In genomic region chr17:25796211-25796771, GRCm38 (mm10) we compare ENCODE assay signal across 8 mouse cellular contexts. TPM values are rescaled to one million over a fixed set of nuclear protein-coding genes. Genes with fewer than 3 reads are reported as not detected.
DNase-seq lines count a peak whose midpoint lies in the region; ATAC-seq and TF ChIP-seq lines count a peak whose summit lies in the region.

No protein-coding gene starts in this region.

- H3K9ac ChIP-seq in forebrain, postnatal 0 days, result peak overlapping the region; percentile 45; the same call in 1 of the 2 replicates
- H3K9ac ChIP-seq in intestine, embryonic 14.5 days (ENCODE audit: low read length), result peak overlapping the region; percentile 66

- H3K4me1 ChIP-seq in G1E (ENCODE audit: insufficient read depth, low read depth, low read length), result peaks cover 61% of the 10 kb centered on the region
- H3K4me1 ChIP-seq in forebrain, postnatal 0 days (ENCODE audit: insufficient read depth), result peaks cover 11% of the 10 kb centered on the region
- H3K4me1 ChIP-seq in intestine, embryonic 14.5 days (replicated peaks; ENCODE audit: control insufficient read depth, insufficient read depth, low read length), result peaks cover 29% of the 10 kb centered on the region

- ATAC-seq in G1E (ENCODE audit: extremely low read depth, insufficient number of reproducible peaks, low FRiP score, poor library complexity, severe bottlenecking), result no peak
- ATAC-seq in forebrain, postnatal 0 days, result no peak
- ATAC-seq in intestine, embryonic 14.5 days (replicated peaks; ENCODE audit: low FRiP score, low TSS enrichment, low read depth), result 0 out of 2 replicates have a peak, but pooled peaks have one; percentile 2

- H3K4me2 ChIP-seq in forebrain, postnatal 0 days (ENCODE audit: low read depth), result peak overlapping the region; percentile 64
- H3K4me2 ChIP-seq in intestine, embryonic 14.5 days (ENCODE audit: low read length), result peak overlapping the region; percentile 96

- H3K36me3 ChIP-seq in G1E (replicated peaks) (peaks cover 34% of the 10 kb centered on the region), macrophage (ENCODE audit: inconsistent target) (no peaks in the 10 kb centered on the region)
- no peaks in the 10 kb centered on the region for H3K36me3 ChIP-seq in forebrain, postnatal 0 days (ENCODE audit: insufficient read depth)
- H3K36me3 ChIP-seq in intestine, embryonic 14.5 days (ENCODE audit: control insufficient read depth, insufficient read depth, low read length), result no peaks in the 10 kb centered on the region

- H3K79me2 ChIP-seq in macrophage (ENCODE audit: inconsistent target), result peaks cover 7% of the 10 kb centered on the region; the same call in 1 of the 2 replicates

- H3K27ac ChIP-seq in forebrain, postnatal 0 days (ENCODE audit: low read depth, low read length), result peak overlapping the region; percentile 16; the same call in 1 of the 2 replicates
- peak overlapping the region; percentile 47; the same call in 1 of the 2 replicates for H3K27ac ChIP-seq in intestine, embryonic 14.5 days (ENCODE audit: low read depth)
- H3K27ac ChIP-seq in macrophage, result no peak overlapping the region

- H3K9me3 ChIP-seq in G1E (replicated peaks), result no peaks in the 10 kb centered on the region
- H3K9me3 ChIP-seq in forebrain, postnatal 0 days (ENCODE audit: low read length), result no peaks in the 10 kb centered on the region
- no peaks in the 10 kb centered on the region for H3K9me3 ChIP-seq in intestine, embryonic 14.5 days (ENCODE audit: control insufficient read depth, low read length)

- WGBS in forebrain, postnatal 0 days, result 3% methylated on average over 37 of the region's 37 CpGs
- WGBS in intestine, embryonic 14.5 days, result 2% methylated on average over 37 of the region's 37 CpGs
- 1% methylated on average over 37 of the region's 37 CpGs for WGBS in macrophage (ENCODE audit: missing documents)

- no peaks in the 10 kb centered on the region for H3K27me3 ChIP-seq in G1E (ENCODE audit: insufficient read depth, low read length)
- peaks cover 6% of the 10 kb centered on the region; the same call in 1 of the 2 replicates for H3K27me3 ChIP-seq in forebrain, postnatal 0 days (ENCODE audit: insufficient read depth, low read length)
- H3K27me3 ChIP-seq in intestine, embryonic 14.5 days (replicated peaks; ENCODE audit: control insufficient read depth, insufficient read depth, low read length), result no peaks in the 10 kb centered on the region; the same call in 1 of the 2 replicates

- peak; percentile 69 for DNase-seq in adrenal gland, adult 2 months
- no peak for DNase-seq in adrenal gland, adult 8-10 months
- peak; percentile 32 for DNase-seq in G1E (ENCODE audit: low spot score)
- DNase-seq in forebrain, postnatal 0 days, result no peak
- no peak for DNase-seq in intestine, embryonic 14.5 days (ENCODE audit: low spot score)
- DNase-seq in ovary, postnatal 36 days (ENCODE audit: low spot score), result no peak
- DNase-seq in right cerebral cortex, postnatal 14 days, result no peak

- no peak for TF ChIP-seq CTCF in G1E (IDR thresholded peaks at IDR 0.05; ENCODE audit: low read depth, low read length)
- no peak for TF ChIP-seq CTCF in forebrain, postnatal 0 days (IDR thresholded peaks at IDR 0.05; ENCODE audit: low read depth)

- H3K4me3 ChIP-seq in G1E (ENCODE audit: low read depth, low read length) (peak overlapping the region; percentile 89), macrophage (ENCODE audit: inconsistent target) (peak overlapping the region; percentile 53)
- peak overlapping the region; percentile 47 for H3K4me3 ChIP-seq in forebrain, postnatal 0 days (ENCODE audit: low read depth, low read length)
- peak overlapping the region; percentile 86 for H3K4me3 ChIP-seq in intestine, embryonic 14.5 days (ENCODE audit: low read depth, low read length)

RNA-seq across cellular contexts. Expression of gene Metrn, which starts 0.6 kb away (rescaled TPM):
- total RNA-seq in adrenal gland, adult 2 months (2021), result 10 to 100 TPM; 16.8 to 33.1 TPM
- polyA plus RNA-seq in adrenal gland, adult 2 months (2012; rRNA removed), result 121 and 176 TPM in 2 replicates
- total RNA-seq in adrenal gland, adult 8-10 months (2022), result 10 to 100 TPM; 31.4 to 45.8 (median 39.3) TPM
- total RNA-seq in G1E (2014; fragmentation: Nextera tagmentation) (15.3 and 19.7 TPM in 2 replicates), G1E (2017) (22.3 and 36.9 TPM in 2 replicates)
- polyA plus RNA-seq in G1E (2012) (129 and 172 TPM in 2 replicates), macrophage (2018) (3.0 to 22.9 TPM (median 8.0 TPM) in 3 replicates)
- total RNA-seq in forebrain, postnatal 0 days (2014; rRNA removed), result 136 and 148 TPM in 2 replicates
- polyA plus RNA-seq in forebrain, postnatal 0 days (2015; fragmentation: Nextera tagmentation; extraction: Ambion mirVana), result 56.9 and 59.3 TPM in 2 replicates
- 8.6 and 9.2 TPM in 2 replicates for polyA plus RNA-seq in intestine, embryonic 14.5 days (2014; fragmentation: Nextera tagmentation; extraction: Ambion mirVana)
- total RNA-seq in macrophage (2018; cell fraction: chromatin; rRNA removed), result 1 to 10 TPM in 19 of 26 experiments, under 1 TPM in 2, not detected in 5; 0.33 to 9.7 (median 2.0) TPM
- 1 to 10 TPM; 3.2 to 9.8 (median 6.6) TPM for total RNA-seq in macrophage (2018; cell fraction: cytosol; rRNA removed)
- total RNA-seq in macrophage (2018; cell fraction: nucleus; rRNA removed), result 10 to 100 TPM in 1 of 26 experiments, 1 to 10 TPM in 22, under 1 TPM in 3; 0.72 to 11.7 (median 3.0) TPM

RNA-seq across cellular contexts. Expression of gene AC134908.4, which starts 0.8 kb away (rescaled TPM):
- 1 to 10 TPM in 1 of 2 experiments, not detected in 1; 1.2 TPM for total RNA-seq in adrenal gland, adult 2 months (2021)
- 0.96 TPM in 1 of 2 replicates, not detected in the other for polyA plus RNA-seq in adrenal gland, adult 2 months (2012; rRNA removed)
- not detected for total RNA-seq in adrenal gland, adult 8-10 months (2022)
- total RNA-seq in G1E (2014; fragmentation: Nextera tagmentation) (not detected in 2 replicates), G1E (2017) (not detected in 2 replicates)
- polyA plus RNA-seq in G1E (2012) (not detected in 2 replicates), macrophage (2018) (not detected in 3 replicates)
- total RNA-seq in forebrain, postnatal 0 days (2014; rRNA removed), result 0.31 TPM in 1 of 2 replicates, not detected in the other
- polyA plus RNA-seq in forebrain, postnatal 0 days (2015; fragmentation: Nextera tagmentation; extraction: Ambion mirVana), result 1.1 TPM in 1 of 2 replicates, not detected in the other
- 0.34 TPM in 1 of 2 replicates, not detected in the other for polyA plus RNA-seq in intestine, embryonic 14.5 days (2014; fragmentation: Nextera tagmentation; extraction: Ambion mirVana)
- total RNA-seq in macrophage (2018; cell fraction: chromatin; rRNA removed), result not detected
- 1 to 10 TPM in 1 of 26 experiments, under 1 TPM in 5, not detected in 20; 0.25 to 1.0 (median 0.38) TPM for total RNA-seq in macrophage (2018; cell fraction: cytosol; rRNA removed)
- total RNA-seq in macrophage (2018; cell fraction: nucleus; rRNA removed), result not detected

RNA-seq across cellular contexts. Expression of gene Fam173a, which starts 3.6 kb away (rescaled TPM):
- 10 to 100 TPM; 52.0 to 81.1 TPM for total RNA-seq in adrenal gland, adult 2 months (2021)
- 125 and 146 TPM in 2 replicates for polyA plus RNA-seq in adrenal gland, adult 2 months (2012; rRNA removed)
- total RNA-seq in adrenal gland, adult 8-10 months (2022), result 100 to 1,000 TPM in 3 of 4 experiments, 10 to 100 TPM in 1; 91.1 to 131 (median 117) TPM
- 24.1 and 24.8 TPM in 2 replicates for total RNA-seq in G1E (2014; fragmentation: Nextera tagmentation)
- 45.1 and 50.5 TPM in 2 replicates for total RNA-seq in G1E (2017)
- 16.1 and 20.5 TPM in 2 replicates for polyA plus RNA-seq in G1E (2012)
- total RNA-seq in forebrain, postnatal 0 days (2014; rRNA removed), result 82.5 and 84.2 TPM in 2 replicates
- 76.0 and 78.3 TPM in 2 replicates for polyA plus RNA-seq in forebrain, postnatal 0 days (2015; fragmentation: Nextera tagmentation; extraction: Ambion mirVana)
- polyA plus RNA-seq in intestine, embryonic 14.5 days (2014; fragmentation: Nextera tagmentation; extraction: Ambion mirVana), result 93.5 and 93.8 TPM in 2 replicates
- total RNA-seq in macrophage (2018; cell fraction: chromatin; rRNA removed), result 10 to 100 TPM; 11.5 to 98.2 (median 46.9) TPM
- 10 to 100 TPM; 42.4 to 77.8 (median 59.4) TPM for total RNA-seq in macrophage (2018; cell fraction: cytosol; rRNA removed)
- total RNA-seq in macrophage (2018; cell fraction: nucleus; rRNA removed), result 100 to 1,000 TPM in 4 of 26 experiments, 10 to 100 TPM in 22; 25.8 to 117 (median 67.5) TPM
- 12.9 to 59.3 TPM (median 54.8 TPM) in 3 replicates for polyA plus RNA-seq in macrophage (2018)

RNA-seq across cellular contexts. Expression of gene Ccdc78, which starts 9.9 kb away (rescaled TPM):
- not detected for total RNA-seq in adrenal gland, adult 2 months (2021)
- 0.11 TPM in 2 replicates for polyA plus RNA-seq in adrenal gland, adult 2 months (2012; rRNA removed)
- under 1 TPM in 1 of 4 experiments, not detected in 3; 0.15 TPM for total RNA-seq in adrenal gland, adult 8-10 months (2022)
- total RNA-seq in G1E (2014; fragmentation: Nextera tagmentation), result not detected in 2 replicates
- total RNA-seq in G1E (2017), result 0.06 and 0.22 TPM in 2 replicates
- 0.05 TPM in 1 of 2 replicates, not detected in the other for polyA plus RNA-seq in G1E (2012)
- total RNA-seq in forebrain, postnatal 0 days (2014; rRNA removed), result 0.31 TPM in 1 of 2 replicates, not detected in the other
- 0.36 and 0.45 TPM in 2 replicates for polyA plus RNA-seq in forebrain, postnatal 0 days (2015; fragmentation: Nextera tagmentation; extraction: Ambion mirVana)
- polyA plus RNA-seq in intestine, embryonic 14.5 days (2014; fragmentation: Nextera tagmentation; extraction: Ambion mirVana), result 0.28 TPM in 2 replicates
- under 1 TPM in 6 of 26 experiments, not detected in 20; 0.43 to 0.69 (median 0.60) TPM for total RNA-seq in macrophage (2018; cell fraction: chromatin; rRNA removed)
- total RNA-seq in macrophage (2018; cell fraction: cytosol; rRNA removed), result under 1 TPM in 3 of 26 experiments, not detected in 23; 0.07 to 0.14 (median 0.12) TPM
- total RNA-seq in macrophage (2018; cell fraction: nucleus; rRNA removed), result under 1 TPM in 2 of 26 experiments, not detected in 24; 0.26 to 0.39 TPM
- not detected in 3 replicates for polyA plus RNA-seq in macrophage (2018)

RNA-seq across cellular contexts. Expression of gene Haghl, which starts 10.8 kb away (rescaled TPM):
- 10 to 100 TPM; 16.6 to 33.7 TPM for total RNA-seq in adrenal gland, adult 2 months (2021)
- polyA plus RNA-seq in adrenal gland, adult 2 months (2012; rRNA removed), result 67.2 and 70.8 TPM in 2 replicates
- total RNA-seq in adrenal gland, adult 8-10 months (2022), result 10 to 100 TPM; 21.4 to 67.2 (median 55.9) TPM
- total RNA-seq in G1E (2014; fragmentation: Nextera tagmentation), result 7.0 and 11.7 TPM in 2 replicates
- 15.5 and 17.1 TPM in 2 replicates for total RNA-seq in G1E (2017)
- 15.4 and 17.1 TPM in 2 replicates for polyA plus RNA-seq in G1E (2012)
- total RNA-seq in forebrain, postnatal 0 days (2014; rRNA removed), result 118 and 141 TPM in 2 replicates
- 139 and 154 TPM in 2 replicates for polyA plus RNA-seq in forebrain, postnatal 0 days (2015; fragmentation: Nextera tagmentation; extraction: Ambion mirVana)
- 57.2 and 67.8 TPM in 2 replicates for polyA plus RNA-seq in intestine, embryonic 14.5 days (2014; fragmentation: Nextera tagmentation; extraction: Ambion mirVana)
- 100 to 1,000 TPM in 1 of 26 experiments, 10 to 100 TPM in 24, 1 to 10 TPM in 1; 9.7 to 111 (median 54.7) TPM for total RNA-seq in macrophage (2018; cell fraction: chromatin; rRNA removed)
- 10 to 100 TPM; 14.2 to 44.1 (median 24.1) TPM for total RNA-seq in macrophage (2018; cell fraction: cytosol; rRNA removed)
- total RNA-seq in macrophage (2018; cell fraction: nucleus; rRNA removed), result 10 to 100 TPM; 12.4 to 67.0 (median 33.3) TPM
- polyA plus RNA-seq in macrophage (2018), result 10.9 to 28.1 TPM (median 26.5 TPM) in 3 replicates

Comparison
In these comparisons a context has a peak if more than half of its experiments do, and no peak if none do; other contexts are left out.
1. DNase-seq: peak in adrenal gland, adult 2 months (single experiment) and G1E (single experiment); none in adrenal gland, adult 8-10 months (single experiment), forebrain, postnatal 0 days (single experiment), intestine, embryonic 14.5 days (single experiment), ovary, postnatal 36 days (single experiment) and right cerebral cortex, postnatal 14 days (single experiment).
2. Peak in every context shown above with its lines, with median percentiles within 50 percentile points of each other: H3K4me3 ChIP-seq.